Mouse (Mus musculus): ENCODE data around the gene Lypd3. TPM values are rescaled to one million over a fixed set of nuclear protein-coding genes. Genes with fewer than 3 reads are reported as not detected.
"Not testable (repeated sequence)": the region's sequence is repeated elsewhere in the genome, so short reads cannot be mapped to it uniquely, and the experiment has no call there.

Gene Lypd3
- polyA plus RNA-seq, 1 experiment, result not detected

DNA sequence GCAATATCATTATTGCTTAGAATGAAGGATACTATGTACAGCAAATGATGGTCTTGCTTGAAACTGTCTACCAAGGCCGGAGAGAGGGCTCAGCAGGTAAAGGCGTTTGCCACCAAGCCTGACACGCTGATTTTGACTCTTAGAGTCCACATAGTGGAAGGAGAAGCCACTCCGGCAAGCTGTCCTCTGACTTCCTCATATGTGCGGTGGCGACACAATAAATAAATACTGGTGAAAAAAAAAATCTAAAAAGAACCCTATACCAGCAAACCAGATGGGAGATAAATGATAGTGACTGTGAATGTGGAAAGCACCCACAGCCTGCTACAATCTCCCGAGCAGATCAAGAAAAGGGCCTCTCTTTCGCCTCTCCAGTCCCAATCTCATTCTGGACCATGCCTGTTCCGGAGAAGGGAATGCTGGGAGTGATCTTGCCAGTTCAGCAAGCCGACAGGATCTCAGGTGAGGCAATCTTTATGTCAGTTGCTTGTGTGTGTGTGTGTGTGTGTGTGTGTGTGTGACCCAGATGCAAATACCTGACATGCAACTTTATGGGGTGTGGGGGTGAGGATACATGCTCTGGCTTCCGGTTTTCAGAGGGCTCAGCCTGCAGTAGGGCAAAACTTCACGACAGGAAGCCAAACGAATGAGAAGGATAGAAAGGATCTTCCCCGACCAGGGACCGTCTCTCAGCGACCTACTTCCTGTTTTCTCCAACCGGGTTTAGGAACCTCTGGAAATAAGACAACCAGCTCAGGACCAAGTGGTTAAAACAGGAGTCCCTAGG is 25.0 kb downstream of the Lypd3 start:
- no peak overlapping the region for H3K27ac ChIP-seq (ENCODE audit: insufficient read depth, low read length)
- WGBS, result 19% methylated on average over 17 of the region's 17 CpGs

DNA sequence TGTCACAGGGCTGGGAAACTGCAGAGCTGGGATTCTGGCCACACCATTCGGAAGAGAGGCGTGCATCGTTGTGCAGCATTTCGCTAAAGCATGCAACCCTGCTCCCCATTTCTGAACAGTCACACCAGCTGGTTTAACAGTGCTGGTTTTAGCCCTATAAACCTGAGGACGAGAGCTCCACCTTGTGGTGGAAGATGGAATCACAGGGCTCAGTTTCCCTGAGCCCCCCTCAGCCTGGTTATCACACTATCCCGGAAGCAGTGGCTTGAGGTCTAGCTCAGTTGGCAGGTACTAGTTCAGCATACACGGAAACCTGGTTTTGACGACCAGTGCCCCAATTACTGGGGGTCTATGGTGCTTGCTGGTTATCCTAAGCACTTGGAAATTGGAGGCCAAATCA is 26.2 kb downstream of the Lypd3 start:
- Histone ChIP-seq H3K36me3 (ENCODE audit: control insufficient read depth, insufficient read depth, low read length) (no peaks in the 10 kb centered on the region), H3K4me3 (ENCODE audit: extremely low read depth, insufficient read depth, insufficient read length) (no peak overlapping the region), H3K27ac (ENCODE audit: insufficient read depth, low read length) (no peak overlapping the region), H3K4me1 (ENCODE audit: control insufficient read depth, insufficient read depth, insufficient read length) (peaks cover 3% of the 10 kb centered on the region; the same call in 1 of the 2 replicates), H3K27me3 (ENCODE audit: control insufficient read depth, insufficient read depth, low read length) (no peaks in the 10 kb centered on the region)
- no peak for TF ChIP-seq POLR2A (IDR thresholded peaks at IDR 0.05; ENCODE audit: low read depth, low read length)
- TF ChIP-seq CTCF (IDR thresholded peaks at IDR 0.05; ENCODE audit: extremely low read depth, insufficient read depth, insufficient read length, insufficient replicate concordance), result peak; percentile 80; the same call in 1 of the 2 replicates
- DNase-seq (ENCODE audit: low read depth in 1 of 2, low spot score in 2 of 2), result peak; percentile 62 to 67
- WGBS, result 7% methylated on average over 8 of the region's 8 CpGs

More for the DNA sequence above, 25.0 kb downstream of the Lypd3 start:
- Histone ChIP-seq H3K36me3 (ENCODE audit: control insufficient read depth, insufficient read depth, low read length) (no peaks in the 10 kb centered on the region), H3K4me1 (ENCODE audit: control insufficient read depth, insufficient read depth, insufficient read length) (peaks cover 3% of the 10 kb centered on the region; the same call in 1 of the 2 replicates), H3K4me3 (ENCODE audit: extremely low read depth, insufficient read depth, insufficient read length) (no peak overlapping the region), H3K27me3 (ENCODE audit: control insufficient read depth, insufficient read depth, low read length) (no peaks in the 10 kb centered on the region)
- DNase-seq (ENCODE audit: low read depth in 1 of 2, low spot score in 2 of 2), result no peak
- TF ChIP-seq POLR2A (IDR thresholded peaks at IDR 0.05; ENCODE audit: low read depth, low read length) (no peak), CTCF (IDR thresholded peaks at IDR 0.05; ENCODE audit: extremely low read depth, insufficient read depth, insufficient read length, insufficient replicate concordance) (no peak)

DNA sequence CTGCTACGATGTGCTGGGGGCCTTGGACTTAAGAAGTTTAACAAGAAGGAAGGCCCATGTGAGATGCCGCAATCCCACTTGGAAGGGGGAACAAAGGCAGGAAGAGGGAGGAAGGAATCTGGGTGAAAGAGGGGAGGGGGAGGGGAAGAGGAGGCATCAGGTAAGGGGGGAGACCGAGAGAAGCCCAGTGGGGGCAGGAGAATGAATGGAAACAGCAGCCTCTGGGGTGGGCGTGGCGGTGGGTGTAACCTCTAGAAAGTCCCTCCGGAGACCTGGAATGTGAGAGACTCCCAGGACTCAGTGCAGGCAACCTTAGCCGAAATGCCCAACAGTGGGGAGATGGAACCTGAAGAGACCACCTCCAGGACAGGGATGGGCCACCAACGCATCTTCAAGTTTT is 28.0 kb downstream of the Lypd3 start:
- H3K36me3 ChIP-seq (ENCODE audit: control insufficient read depth, insufficient read depth, low read length), result no peaks in the 10 kb centered on the region
- no peak overlapping the region for H3K27ac ChIP-seq (ENCODE audit: insufficient read depth, low read length)
- no peaks in the 10 kb centered on the region for H3K27me3 ChIP-seq (ENCODE audit: control insufficient read depth, insufficient read depth, low read length)
- 72% methylated on average over 8 of the region's 8 CpGs for WGBS
- no peak overlapping the region for H3K4me3 ChIP-seq (ENCODE audit: extremely low read depth, insufficient read depth, insufficient read length)
- DNase-seq (ENCODE audit: low read depth in 1 of 2, low spot score in 2 of 2), result no peak
- no peak for TF ChIP-seq POLR2A (IDR thresholded peaks at IDR 0.05; ENCODE audit: low read depth, low read length)
- TF ChIP-seq CTCF (IDR thresholded peaks at IDR 0.05; ENCODE audit: extremely low read depth, insufficient read depth, insufficient read length, insufficient replicate concordance), result no peak
- H3K4me1 ChIP-seq (ENCODE audit: control insufficient read depth, insufficient read depth, insufficient read length), result peaks cover 3% of the 10 kb centered on the region; the same call in 1 of the 2 replicates

DNA sequence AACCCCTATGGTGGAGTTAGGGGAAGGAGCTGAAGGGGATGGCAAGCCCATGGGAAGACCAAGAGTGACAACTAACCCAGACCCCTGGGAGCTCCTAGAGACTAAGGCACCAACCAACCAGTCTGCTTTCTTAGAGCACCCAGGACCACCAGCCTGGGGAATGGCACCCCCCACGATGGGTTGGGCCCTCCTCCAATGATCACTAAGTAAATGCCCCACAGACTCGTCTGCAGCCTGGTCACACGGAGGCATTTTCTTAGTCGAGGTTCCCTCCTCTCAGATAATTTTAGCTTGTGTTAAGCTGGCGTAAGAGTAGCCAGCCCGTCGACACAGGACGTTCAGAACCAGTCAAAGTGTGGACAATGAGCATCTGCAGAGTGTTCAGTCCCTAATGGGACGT is 28.6 kb downstream of the Lypd3 start:
- H3K4me3 ChIP-seq (ENCODE audit: extremely low read depth, insufficient read depth, insufficient read length), result no peak overlapping the region
- peaks cover 3% of the 10 kb centered on the region; the same call in 1 of the 2 replicates for H3K4me1 ChIP-seq (ENCODE audit: control insufficient read depth, insufficient read depth, insufficient read length)
- no peaks in the 10 kb centered on the region for H3K27me3 ChIP-seq (ENCODE audit: control insufficient read depth, insufficient read depth, low read length)
- TF ChIP-seq POLR2A (IDR thresholded peaks at IDR 0.05; ENCODE audit: low read depth, low read length) (no peak), CTCF (IDR thresholded peaks at IDR 0.05; ENCODE audit: extremely low read depth, insufficient read depth, insufficient read length, insufficient replicate concordance) (no peak)
- H3K27ac ChIP-seq (ENCODE audit: insufficient read depth, low read length), result no peak overlapping the region
- H3K36me3 ChIP-seq (ENCODE audit: control insufficient read depth, insufficient read depth, low read length), result no peaks in the 10 kb centered on the region
- no peak for DNase-seq (ENCODE audit: low read depth in 1 of 2, low spot score in 2 of 2)
- 84% methylated on average over 9 of the region's 9 CpGs for WGBS

DNA sequence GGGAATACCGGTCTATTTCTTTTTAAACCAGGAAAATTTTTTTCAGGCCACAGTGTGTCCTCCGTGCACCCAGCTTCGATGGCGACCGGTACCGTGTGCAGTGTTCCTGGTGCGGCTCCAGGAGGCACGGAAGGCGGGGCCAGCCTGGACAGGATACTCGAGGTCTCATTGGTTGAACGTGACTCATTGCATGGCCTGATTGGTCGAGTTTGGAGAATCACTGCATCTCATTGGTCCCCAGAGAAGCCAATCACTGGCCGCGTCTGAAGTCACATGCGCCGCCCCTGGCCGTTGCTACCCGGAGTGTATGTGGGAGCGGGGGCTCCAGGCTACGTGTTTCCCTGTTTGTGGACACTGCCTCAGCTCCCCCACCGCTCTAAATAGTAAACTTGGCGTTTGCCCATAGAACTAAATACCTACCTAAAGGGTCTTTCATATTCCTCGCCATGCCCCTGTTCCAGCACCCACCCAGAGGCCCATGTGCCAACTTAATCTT is 35.6 kb downstream of the Lypd3 start:
- TF ChIP-seq POLR2A (IDR thresholded peaks at IDR 0.05; ENCODE audit: low read depth, low read length), result no peak
- no peak for TF ChIP-seq CTCF (IDR thresholded peaks at IDR 0.05; ENCODE audit: extremely low read depth, insufficient read depth, insufficient read length, insufficient replicate concordance)
- Histone ChIP-seq H3K36me3 (ENCODE audit: control insufficient read depth, insufficient read depth, low read length) (no peaks in the 10 kb centered on the region), H3K4me1 (ENCODE audit: control insufficient read depth, insufficient read depth, insufficient read length) (no peaks in the 10 kb centered on the region), H3K27ac (ENCODE audit: insufficient read depth, low read length) (no peak overlapping the region), H3K4me3 (ENCODE audit: extremely low read depth, insufficient read depth, insufficient read length) (no peak overlapping the region), H3K27me3 (ENCODE audit: control insufficient read depth, insufficient read depth, low read length) (no peaks in the 10 kb centered on the region)
- 92% methylated on average over 23 of the region's 23 CpGs for WGBS
- DNase-seq (ENCODE audit: low read depth in 1 of 2, low spot score in 2 of 2), result no peak

DNA sequence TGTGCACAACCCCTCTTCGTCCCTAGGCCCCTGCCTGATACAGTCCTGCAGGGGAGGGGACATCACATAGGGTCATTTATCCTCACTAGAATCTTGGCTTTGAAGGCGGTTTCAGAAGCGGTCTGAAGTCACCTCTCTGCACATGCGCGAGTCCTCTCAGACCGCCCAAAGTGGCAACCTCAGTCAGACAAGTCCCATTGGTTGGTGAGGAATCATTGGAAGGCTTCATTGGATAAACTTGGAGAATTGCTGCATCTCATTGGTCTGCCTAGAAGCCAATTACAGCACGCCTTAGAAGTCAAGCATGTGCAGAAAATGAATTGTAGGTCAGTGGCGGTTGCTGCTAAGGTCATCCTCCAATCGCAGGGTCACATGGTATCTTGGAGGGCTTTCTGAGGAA is 40.2 kb downstream of the Lypd3 start, which contains the start of gene Tex101:
Tex101 (minus strand) TSS at position 101 of the 400 bp plus-strand sequence.
- WGBS, result 89% methylated on average over 9 of the region's 9 CpGs
- TF ChIP-seq POLR2A (IDR thresholded peaks at IDR 0.05; ENCODE audit: low read depth, low read length) (no peak), CTCF (IDR thresholded peaks at IDR 0.05; ENCODE audit: extremely low read depth, insufficient read depth, insufficient read length, insufficient replicate concordance) (no peak)

DNA sequence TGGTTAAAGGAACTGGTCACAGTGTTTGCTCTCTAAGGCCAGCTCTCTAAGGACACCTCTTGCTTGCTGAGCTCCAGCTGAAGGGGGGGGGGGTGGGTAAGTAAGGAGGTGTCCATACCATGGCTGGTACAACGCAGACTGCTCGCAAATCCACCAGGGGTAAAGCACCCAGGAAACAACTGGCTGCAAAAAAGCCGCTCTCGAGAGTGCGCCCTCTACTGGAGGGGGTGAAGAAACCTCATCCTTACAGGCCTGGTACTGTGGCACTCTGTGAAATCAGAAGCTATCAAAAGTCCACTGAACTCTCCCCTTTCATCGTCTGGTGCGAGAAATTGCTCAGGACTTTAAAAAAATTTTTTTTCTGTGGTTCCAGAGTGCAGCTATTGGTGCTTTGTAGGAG is 47.8 kb downstream of the Lypd3 start:
- WGBS, result 66% methylated on average over 7 of the region's 7 CpGs
- H3K36me3 ChIP-seq (ENCODE audit: control insufficient read depth, insufficient read depth, low read length); DNase-seq (ENCODE audit: low read depth in 1 of 2, low spot score in 2 of 2); H3K27me3 ChIP-seq (ENCODE audit: control insufficient read depth, insufficient read depth, low read length); H3K4me1 ChIP-seq (ENCODE audit: control insufficient read depth, insufficient read depth, insufficient read length); H3K27ac ChIP-seq (ENCODE audit: insufficient read depth, low read length); H3K4me3 ChIP-seq (ENCODE audit: extremely low read depth, insufficient read depth, insufficient read length): not testable (repeated sequence)

More for the DNA sequence above, 40.2 kb downstream of the Lypd3 start, which contains the start of gene Tex101:
- Histone ChIP-seq H3K27ac (ENCODE audit: insufficient read depth, low read length) (no peak within 1 kb of the TSS), H3K27me3 (ENCODE audit: control insufficient read depth, insufficient read depth, low read length) (no peaks in the 10 kb centered on the region), H3K36me3 (ENCODE audit: control insufficient read depth, insufficient read depth, low read length) (no peaks in the 10 kb centered on the region), H3K4me1 (ENCODE audit: control insufficient read depth, insufficient read depth, insufficient read length) (no peaks in the 10 kb centered on the region), H3K4me3 (ENCODE audit: extremely low read depth, insufficient read depth, insufficient read length) (no peak within 1 kb of the TSS)
- no peak for DNase-seq (ENCODE audit: low read depth in 1 of 2, low spot score in 2 of 2)

DNA sequence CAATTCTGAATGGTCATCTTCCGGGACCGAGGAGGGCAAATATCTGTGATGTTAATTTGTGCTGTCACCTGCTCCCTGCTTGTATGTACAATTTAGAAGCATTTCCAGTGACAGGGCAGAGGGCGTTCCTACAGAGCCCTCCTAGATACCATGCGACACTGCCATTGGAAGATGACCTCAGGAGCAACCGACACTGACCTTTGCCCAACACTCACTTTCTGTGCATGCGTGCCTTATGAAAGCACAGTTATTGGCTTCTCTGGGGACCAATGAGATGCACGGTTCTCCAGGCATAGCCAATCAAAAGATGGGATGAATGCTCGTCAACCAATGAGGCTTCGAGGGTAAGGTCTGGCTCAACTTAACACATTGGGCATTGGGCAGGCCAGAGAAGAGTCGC is 51.2 kb downstream of the Lypd3 start:
- H3K36me3 ChIP-seq (ENCODE audit: control insufficient read depth, insufficient read depth, low read length); H3K4me1 ChIP-seq (ENCODE audit: control insufficient read depth, insufficient read depth, insufficient read length); H3K27ac ChIP-seq (ENCODE audit: insufficient read depth, low read length); DNase-seq (ENCODE audit: low read depth in 1 of 2, low spot score in 2 of 2); H3K4me3 ChIP-seq (ENCODE audit: extremely low read depth, insufficient read depth, insufficient read length); H3K27me3 ChIP-seq (ENCODE audit: control insufficient read depth, insufficient read depth, low read length): not testable (repeated sequence)
- WGBS, result 90% methylated on average over 10 of the region's 10 CpGs

All from spleen, adult 2 months (tissue).